Mouse (Mus musculus) intestine, embryonic 14.5 days (tissue): ENCODE data around the gene Gltp. TPM values are rescaled to one million over a fixed set of nuclear protein-coding genes. Genes with fewer than 3 reads are reported as not detected.

ENCODE experiments used
- ATAC-seq: fragments of 200-750 bp; cut with Nextera tagmentation; replicated peaks from 2 replicates; pipeline ENCODE4 v1.8.0; 2017; ENCODE audit warnings: low read depth, moderate number of reproducible peaks, moderate TSS enrichment, moderate library complexity; ENCODE audit not compliant: low FRiP score, low TSS enrichment
- DNase-seq: peaks from one replicate; pipeline ENCODE4 v3.0.0-alpha.2; 2018; ENCODE audit warnings: low spot score
- H3K27ac ChIP-seq: fragments of 300-500 bp; sonication (generic); 2 replicates; pipeline ENCODE4 v1.5.1; 2014; ENCODE audit warnings: low read depth, mild to moderate bottlenecking, control low read depth
- H3K27me3 ChIP-seq: fragments of 300-500 bp; sonication (generic); replicated peaks from 2 replicates; pipeline ENCODE4 v1.6.1; 2014; ENCODE audit warnings: low read length, control low read depth; ENCODE audit not compliant: control insufficient read depth, insufficient read depth
- H3K36me3 ChIP-seq: fragments of 300-500 bp; sonication (generic); 2 replicates; pipeline ENCODE4 v1.6.1; 2014; ENCODE audit warnings: low read length, control low read depth; ENCODE audit not compliant: control insufficient read depth, insufficient read depth
- H3K4me1 ChIP-seq: fragments of 300-500 bp; sonication (generic); replicated peaks from 2 replicates; pipeline ENCODE4 v1.6.1; 2014; ENCODE audit warnings: low read length, control low read depth, mixed read lengths; ENCODE audit not compliant: control insufficient read depth, insufficient read depth
- H3K4me2 ChIP-seq: fragments of 300-500 bp; sonication (generic); 2 replicates; pipeline ENCODE4 v1.6.1; 2014; ENCODE audit warnings: low read length
- H3K4me3 ChIP-seq: fragments of 300-500 bp; sonication (generic); 2 replicates; pipeline ENCODE4 v1.5.1; 2014; ENCODE audit warnings: low read depth, low read length, control low read depth, mixed read lengths
- H3K9ac ChIP-seq: fragments of 300-500 bp; sonication (generic); 2 replicates; pipeline ENCODE4 v1.6.1; 2014; ENCODE audit warnings: mild to moderate bottlenecking, low read length
- H3K9me3 ChIP-seq: fragments of 300-500 bp; sonication (generic); 2 replicates; pipeline ENCODE4 v1.6.1; 2016; ENCODE audit warnings: low read length, control low read depth; ENCODE audit not compliant: control insufficient read depth
- WGBS: fragments of 180-500 bp; shearing (Covaris S2); extraction: QIAGEN DNeasy Blood & Tissue Kit; methylation state at CpG from one replicate; pipeline ENCODE4 v1.1.7; 2014; 5-methylcytosine and 5-hydroxymethylcytosine counted together
- polyA plus RNA-seq: library from polyadenylated mRNA; unstranded; fragments of >200 nt; fragmentation: Nextera tagmentation; extraction: Ambion mirVana; gene quantifications from 2 replicates; pipeline ENCODE4 v1.2.1, GENCODE M21; 2014

The Gltp gene
- polyA plus RNA-seq, 1 experiment from 2014 or later = 74.7 TPM

GRCm38 (mm10) chr5:114709357-114709756 lies 18.6 kb upstream of the Gltp start:
- Histone ChIP-seq H3K4me2 (no peak overlapping the region), H3K36me3 (peaks cover 36% of the 10 kb centered on the region), H3K9ac (no peak overlapping the region), H3K27ac (no peak overlapping the region), H3K9me3 (no peaks in the 10 kb centered on the region), H3K4me1 (peaks cover 5% of the 10 kb centered on the region), H3K27me3 (no peaks in the 10 kb centered on the region), H3K4me3 (no peak overlapping the region)
- ATAC-seq (no peak), DNase-seq (no peak)
- 93% methylated on average over 21 of the region's 21 CpGs for WGBS

GRCm38 (mm10) chr5:114708491-114708890 lies 17.7 kb upstream of the Gltp start:
- Histone ChIP-seq H3K27me3 (no peaks in the 10 kb centered on the region), H3K36me3 (peaks cover 27% of the 10 kb centered on the region), H3K4me1 (peaks cover 5% of the 10 kb centered on the region), H3K4me3 (peak overlapping the region; percentile 66), H3K9me3 (no peaks in the 10 kb centered on the region), H3K9ac (peak overlapping the region; percentile 60; the same call in 1 of the 2 replicates), H3K27ac (no peak overlapping the region), H3K4me2 (peak overlapping the region; percentile 85)
- no peak for DNase-seq
- no peak for ATAC-seq
- 59% methylated on average over 15 of the region's 15 CpGs for WGBS

- WGBS = 4% methylated on average over 49 of the region's 49 CpGs
- DNase-seq (peak; percentile 99), ATAC-seq (peak; percentile 82)
- H3K4me3 ChIP-seq = peak within 1 kb of the TSS; percentile 66
- peaks cover 20% of the 10 kb centered on the region for H3K36me3 ChIP-seq
- H3K27ac ChIP-seq = no peak within 1 kb of the TSS
- peak within 1 kb of the TSS; percentile 60 for H3K9ac ChIP-seq
- H3K4me2 ChIP-seq = peak within 1 kb of the TSS; percentile 85
- H3K9me3 ChIP-seq = no peaks in the 10 kb centered on the region
- peaks cover 5% of the 10 kb centered on the region for H3K4me1 ChIP-seq
- H3K27me3 ChIP-seq = no peaks in the 10 kb centered on the region
Measured at GRCm38 (mm10) chr5:114707265-114708068, 16.7 kb upstream of the Gltp start, which contains the start of gene Tchp. Tchp (plus strand) TSS chr5:114707760.

GRCm38 (mm10) chr5:114702403-114703392 lies 11.9 kb upstream of the Gltp start:
- H3K9me3 ChIP-seq = no peaks in the 10 kb centered on the region
- DNase-seq (peak; percentile 63), ATAC-seq (peak; percentile 68)
- H3K36me3 ChIP-seq = no peaks in the 10 kb centered on the region
- no peaks in the 10 kb centered on the region for H3K4me1 ChIP-seq
- no peak overlapping the region for H3K27ac ChIP-seq
- no peak overlapping the region for H3K4me3 ChIP-seq
- H3K4me2 ChIP-seq = no peak overlapping the region
- no peak overlapping the region for H3K9ac ChIP-seq
- WGBS = 57% methylated on average over 14 of the region's 14 CpGs
- H3K27me3 ChIP-seq = no peaks in the 10 kb centered on the region

- 52% methylated on average over 7 of the region's 7 CpGs for WGBS
Measured at GRCm38 (mm10) chr5:114699015-114699414, 8.2 kb upstream of the Gltp start.

GRCm38 (mm10) chr5:114698044-114698746 lies 7.4 kb upstream of the Gltp start:
- H3K27me3 ChIP-seq = no peaks in the 10 kb centered on the region
- H3K4me2 ChIP-seq = no peak overlapping the region
- H3K9me3 ChIP-seq = no peaks in the 10 kb centered on the region
- no peak for DNase-seq
- no peak for ATAC-seq
- no peak overlapping the region for H3K9ac ChIP-seq
- H3K4me3 ChIP-seq = no peak overlapping the region
- H3K36me3 ChIP-seq = no peaks in the 10 kb centered on the region
- WGBS = 89% methylated on average over 19 of the region's 19 CpGs
- no peak overlapping the region for H3K27ac ChIP-seq
- H3K4me1 ChIP-seq = no peaks in the 10 kb centered on the region

More at GRCm38 (mm10) chr5:114699015-114699414, 8.2 kb upstream of the Gltp start:
- H3K36me3 ChIP-seq = no peaks in the 10 kb centered on the region
- DNase-seq (no peak), ATAC-seq (no peak)
- no peaks in the 10 kb centered on the region for H3K4me1 ChIP-seq
- H3K4me2 ChIP-seq = no peak overlapping the region
- H3K9ac ChIP-seq = no peak overlapping the region
- no peak overlapping the region for H3K4me3 ChIP-seq
- H3K27ac ChIP-seq = no peak overlapping the region
- H3K27me3 ChIP-seq = no peaks in the 10 kb centered on the region
- H3K9me3 ChIP-seq = no peaks in the 10 kb centered on the region

GRCm38 (mm10) chr5:114696939-114697338 lies 6.2 kb upstream of the Gltp start:
- DNase-seq (no peak), ATAC-seq (no peak)
- H3K9ac ChIP-seq = no peak overlapping the region
- 82% methylated on average over 17 of the region's 17 CpGs for WGBS
- no peak overlapping the region for H3K4me3 ChIP-seq
- H3K27me3 ChIP-seq = no peaks in the 10 kb centered on the region
- no peak overlapping the region for H3K4me2 ChIP-seq
- no peak overlapping the region for H3K27ac ChIP-seq
- H3K9me3 ChIP-seq = no peaks in the 10 kb centered on the region
- H3K4me1 ChIP-seq = no peaks in the 10 kb centered on the region
- no peaks in the 10 kb centered on the region for H3K36me3 ChIP-seq

GRCm38 (mm10) chr5:114695775-114696174 lies 5.0 kb upstream of the Gltp start:
- ATAC-seq (no peak), DNase-seq (no peak)
- Histone ChIP-seq H3K27ac (no peak overlapping the region), H3K36me3 (no peaks in the 10 kb centered on the region), H3K4me2 (no peak overlapping the region), H3K9me3 (no peaks in the 10 kb centered on the region), H3K4me1 (no peaks in the 10 kb centered on the region), H3K9ac (no peak overlapping the region), H3K4me3 (no peak overlapping the region), H3K27me3 (no peaks in the 10 kb centered on the region)
- 72% methylated on average over 5 of the region's 5 CpGs for WGBS
